Mouse (Mus musculus): Measurements from ENCODE around the gene Fitm1. TPM values are rescaled to one million over a fixed set of nuclear protein-coding genes. Genes with fewer than 3 reads are reported as not detected.
A peak's percentile ranks its signal among the peaks of the same experiment; 100 is the strongest.

Gene Fitm1
- polyA plus RNA-seq, 1 experiment from 2014 or later = 0.18 TPM

- Histone ChIP-seq H3K36me3 (ENCODE audit: control insufficient read depth, insufficient read depth, low read length) (peaks cover 13% of the 10 kb centered on the region), H3K4me2 (ENCODE audit: low read depth, low read length) (peak overlapping the region; percentile 81), H3K4me3 (ENCODE audit: low read length) (peak overlapping the region; percentile 92), H3K9ac (ENCODE audit: low read depth, low read length) (peak overlapping the region; percentile 96), H3K4me1 (ENCODE audit: control insufficient read depth, insufficient read depth, low read length) (peaks cover 15% of the 10 kb centered on the region), H3K27me3 (replicated peaks; ENCODE audit: control insufficient read depth, insufficient read depth, low read length) (no peaks in the 10 kb centered on the region), H3K27ac (ENCODE audit: low read length) (peak overlapping the region; percentile 89), H3K9me3 (ENCODE audit: control insufficient read depth, low read length) (no peaks in the 10 kb centered on the region)
- ATAC-seq = peak; percentile 65
- 20% methylated on average over 6 of the region's 6 CpGs for WGBS
Observed at GRCm38 (mm10) chr14:55578668-55579269, 3.4 kb downstream of the Fitm1 start.

GRCm38 (mm10) chr14:55579511-55580496 is 4.4 kb downstream of the Fitm1 start:
- H3K27ac ChIP-seq (ENCODE audit: low read length) = no peak overlapping the region
- H3K9me3 ChIP-seq (ENCODE audit: control insufficient read depth, low read length) = no peaks in the 10 kb centered on the region
- 86% methylated on average over 23 of the region's 23 CpGs for WGBS
- H3K4me1 ChIP-seq (ENCODE audit: control insufficient read depth, insufficient read depth, low read length) = peaks cover 18% of the 10 kb centered on the region
- peaks cover 13% of the 10 kb centered on the region for H3K36me3 ChIP-seq (ENCODE audit: control insufficient read depth, insufficient read depth, low read length)
- no peak overlapping the region for H3K9ac ChIP-seq (ENCODE audit: low read depth, low read length)
- H3K4me2 ChIP-seq (ENCODE audit: low read depth, low read length) = no peak overlapping the region
- ATAC-seq = no peak
- H3K4me3 ChIP-seq (ENCODE audit: low read length) = no peak overlapping the region
- H3K27me3 ChIP-seq (replicated peaks; ENCODE audit: control insufficient read depth, insufficient read depth, low read length) = no peaks in the 10 kb centered on the region

- Histone ChIP-seq H3K36me3 (ENCODE audit: control insufficient read depth, insufficient read depth, low read length) (peaks cover 13% of the 10 kb centered on the region), H3K9ac (ENCODE audit: low read depth, low read length) (no peak overlapping the region), H3K4me1 (ENCODE audit: control insufficient read depth, insufficient read depth, low read length) (peaks cover 18% of the 10 kb centered on the region), H3K27me3 (replicated peaks; ENCODE audit: control insufficient read depth, insufficient read depth, low read length) (no peaks in the 10 kb centered on the region), H3K4me2 (ENCODE audit: low read depth, low read length) (no peak overlapping the region), H3K27ac (ENCODE audit: low read length) (no peak overlapping the region), H3K4me3 (ENCODE audit: low read length) (no peak overlapping the region), H3K9me3 (ENCODE audit: control insufficient read depth, low read length) (no peaks in the 10 kb centered on the region)
- no peak for ATAC-seq
- WGBS = 95% methylated on average over 16 of the region's 16 CpGs
Observed at GRCm38 (mm10) chr14:55580731-55581130, 5.3 kb downstream of the Fitm1 start.

DNA sequence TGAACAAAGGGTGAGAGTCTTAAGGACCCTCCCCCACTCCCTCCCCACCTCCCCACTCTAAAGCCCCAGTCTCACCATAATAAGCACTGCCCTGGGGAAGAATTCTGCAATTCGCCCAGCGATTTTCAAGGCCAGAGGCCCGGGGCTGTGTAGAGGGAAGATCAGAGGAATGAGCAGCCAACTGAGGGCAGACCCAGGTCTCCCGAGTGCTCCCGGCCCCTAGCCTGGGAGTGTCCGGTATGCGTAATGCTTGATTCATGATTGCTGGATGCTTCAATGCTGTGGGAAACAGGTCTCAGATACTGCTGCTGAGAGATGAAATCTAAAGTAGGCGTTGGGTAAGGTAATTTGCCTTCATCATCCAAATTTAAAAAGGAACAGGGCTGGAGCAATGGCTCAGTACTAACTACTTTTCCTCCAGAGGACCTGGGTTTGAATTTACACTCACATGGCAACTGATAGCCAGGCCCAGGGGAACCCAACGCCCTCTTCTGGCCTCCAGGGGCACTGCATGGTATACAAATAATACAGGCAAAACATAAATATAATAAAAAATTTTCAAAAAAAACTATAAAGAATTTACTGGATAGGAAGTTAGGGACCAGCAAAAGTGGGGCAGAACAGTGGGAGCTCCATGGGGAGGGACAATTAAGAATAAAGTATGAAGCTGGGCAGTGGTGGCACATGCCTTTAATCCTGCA is 6.7 kb downstream of the Fitm1 start:
- no peak overlapping the region for H3K27ac ChIP-seq (ENCODE audit: low read length)
- peaks cover 18% of the 10 kb centered on the region for H3K4me1 ChIP-seq (ENCODE audit: control insufficient read depth, insufficient read depth, low read length)
- no peaks in the 10 kb centered on the region for H3K9me3 ChIP-seq (ENCODE audit: control insufficient read depth, low read length)
- no peaks in the 10 kb centered on the region for H3K27me3 ChIP-seq (replicated peaks; ENCODE audit: control insufficient read depth, insufficient read depth, low read length)
- 69% methylated on average over 9 of the region's 9 CpGs for WGBS
- no peak overlapping the region for H3K4me2 ChIP-seq (ENCODE audit: low read depth, low read length)
- no peak overlapping the region for H3K4me3 ChIP-seq (ENCODE audit: low read length)
- H3K9ac ChIP-seq (ENCODE audit: low read depth, low read length) = no peak overlapping the region
- ATAC-seq = no peak
- peaks cover 13% of the 10 kb centered on the region for H3K36me3 ChIP-seq (ENCODE audit: control insufficient read depth, insufficient read depth, low read length)

DNA sequence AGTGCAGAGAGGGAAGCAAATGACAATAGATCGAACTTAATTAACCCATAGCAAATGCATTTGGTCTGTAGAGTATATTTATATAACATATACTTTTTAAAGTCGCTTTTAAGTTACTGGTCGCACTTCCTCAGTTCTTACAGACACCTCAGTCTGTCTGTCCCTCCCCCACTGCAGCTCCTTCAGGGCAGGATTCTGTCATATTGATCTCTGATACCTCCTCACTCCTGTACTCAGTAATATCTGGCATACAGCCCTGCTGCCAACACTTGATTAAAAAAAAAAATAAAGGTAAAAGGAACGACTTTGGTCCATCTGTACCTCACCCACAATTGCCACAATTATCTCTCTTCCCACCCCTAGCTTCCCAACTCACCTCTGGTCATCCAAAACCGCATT is 8.9 kb downstream of the Fitm1 start:
- no peak for ATAC-seq
- Histone ChIP-seq H3K27me3 (replicated peaks; ENCODE audit: control insufficient read depth, insufficient read depth, low read length) (no peaks in the 10 kb centered on the region), H3K9ac (ENCODE audit: low read depth, low read length) (peak overlapping the region; percentile 74), H3K27ac (ENCODE audit: low read length) (no peak overlapping the region), H3K4me3 (ENCODE audit: low read length) (peak overlapping the region; percentile 64), H3K36me3 (ENCODE audit: control insufficient read depth, insufficient read depth, low read length) (peaks cover 13% of the 10 kb centered on the region), H3K9me3 (ENCODE audit: control insufficient read depth, low read length) (no peaks in the 10 kb centered on the region), H3K4me1 (ENCODE audit: control insufficient read depth, insufficient read depth, low read length) (0 out of 2 replicates have a peak, but pooled peaks cover 9% of the 10 kb centered on the region), H3K4me2 (ENCODE audit: low read depth, low read length) (peak overlapping the region; percentile 91)
- 37% methylated on average over 5 of the region's 5 CpGs for WGBS

DNA sequence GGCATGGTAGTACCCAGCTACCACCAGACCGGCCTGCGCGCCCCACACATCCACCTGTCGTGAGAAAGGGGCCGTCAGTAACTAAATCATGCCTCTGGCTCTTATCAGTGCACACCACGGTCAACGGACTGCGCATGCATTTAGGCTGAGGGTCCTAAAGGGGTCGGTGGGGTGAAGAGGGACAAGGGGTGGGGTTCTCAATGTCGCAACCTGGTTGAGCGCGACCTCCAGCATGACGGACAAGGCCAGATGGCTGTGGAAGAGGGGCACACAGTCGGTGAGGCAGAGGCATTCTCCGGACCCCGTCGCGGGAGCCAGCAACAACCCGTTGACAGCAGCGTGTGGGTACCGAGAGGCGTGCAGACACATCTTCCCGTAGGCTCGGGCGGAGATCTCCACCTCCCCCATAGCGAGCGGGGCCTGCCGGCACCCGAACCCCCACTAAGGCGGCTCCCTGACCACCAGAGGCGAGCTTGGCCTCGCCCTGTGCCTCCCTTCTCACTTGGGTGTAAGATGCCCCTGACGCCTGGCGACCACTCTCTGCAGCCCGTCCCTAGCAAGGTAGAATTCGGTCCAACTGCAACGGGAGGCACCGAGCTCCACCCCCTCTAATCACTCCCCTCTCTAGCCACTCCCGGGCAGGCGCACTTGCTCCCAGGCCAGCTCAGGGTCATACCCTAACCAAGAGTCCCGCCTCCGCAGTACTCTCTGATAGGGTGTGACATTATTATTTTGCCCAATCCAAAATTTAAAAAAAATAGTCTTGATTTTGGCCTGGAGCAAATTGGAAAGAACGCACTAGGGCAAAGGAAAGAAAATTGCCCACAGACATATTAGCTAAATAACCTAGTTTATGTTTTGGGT is 9.5 kb downstream of the Fitm1 start, which contains the start of gene Emc9:
TSS of gene Emc9 (minus strand) at position 601 of the 864 bp plus-strand sequence.
- Histone ChIP-seq H3K27me3 (replicated peaks; ENCODE audit: control insufficient read depth, insufficient read depth, low read length) (no peaks in the 10 kb centered on the region), H3K9me3 (ENCODE audit: control insufficient read depth, low read length) (no peaks in the 10 kb centered on the region), H3K36me3 (ENCODE audit: control insufficient read depth, insufficient read depth, low read length) (peaks cover 12% of the 10 kb centered on the region), H3K4me2 (ENCODE audit: low read depth, low read length) (peak within 1 kb of the TSS; percentile 91), H3K27ac (ENCODE audit: low read length) (peak within 1 kb of the TSS; percentile 70), H3K4me1 (ENCODE audit: control insufficient read depth, insufficient read depth, low read length) (peaks cover 9% of the 10 kb centered on the region), H3K9ac (ENCODE audit: low read depth, low read length) (peak within 1 kb of the TSS; percentile 74), H3K4me3 (ENCODE audit: low read length) (peak within 1 kb of the TSS; percentile 64)
- 4% methylated on average over 42 of the region's 43 CpGs for WGBS
- ATAC-seq = peak; percentile 94

DNA sequence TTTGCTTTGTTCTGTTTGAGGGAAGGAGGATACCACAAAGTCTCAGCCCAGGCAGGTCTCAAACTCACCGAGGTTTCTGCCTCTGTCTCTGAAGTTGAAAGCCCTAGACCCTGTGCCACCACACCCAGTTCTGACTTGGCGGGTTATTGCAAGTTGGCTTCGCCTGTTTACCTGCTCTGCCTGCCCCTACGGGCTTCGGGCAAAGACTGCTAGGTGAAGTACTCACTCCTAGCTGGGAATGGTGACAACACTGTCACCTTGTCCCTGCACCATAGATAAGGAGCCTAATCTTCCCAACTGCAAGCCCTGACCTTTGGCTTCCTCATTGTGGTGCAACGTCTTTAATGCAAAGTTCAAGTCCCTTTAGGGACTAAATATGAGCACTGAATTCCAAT is 10.1 kb downstream of the Fitm1 start:
- ATAC-seq = peak; percentile 82
- H3K27me3 ChIP-seq (replicated peaks; ENCODE audit: control insufficient read depth, insufficient read depth, low read length) = no peaks in the 10 kb centered on the region
- no peak overlapping the region for H3K9ac ChIP-seq (ENCODE audit: low read depth, low read length)
- H3K4me1 ChIP-seq (ENCODE audit: control insufficient read depth, insufficient read depth, low read length) = peaks cover 13% of the 10 kb centered on the region
- peak overlapping the region; percentile 70; the same call in 1 of the 2 replicates for H3K27ac ChIP-seq (ENCODE audit: low read length)
- no peak overlapping the region for H3K4me3 ChIP-seq (ENCODE audit: low read length)
- H3K9me3 ChIP-seq (ENCODE audit: control insufficient read depth, low read length) = no peaks in the 10 kb centered on the region
- peak overlapping the region; percentile 91 for H3K4me2 ChIP-seq (ENCODE audit: low read depth, low read length)
- WGBS = 40% methylated on average over 6 of the region's 6 CpGs
- H3K36me3 ChIP-seq (ENCODE audit: control insufficient read depth, insufficient read depth, low read length) = peaks cover 7% of the 10 kb centered on the region; the same call in 1 of the 2 replicates

DNA sequence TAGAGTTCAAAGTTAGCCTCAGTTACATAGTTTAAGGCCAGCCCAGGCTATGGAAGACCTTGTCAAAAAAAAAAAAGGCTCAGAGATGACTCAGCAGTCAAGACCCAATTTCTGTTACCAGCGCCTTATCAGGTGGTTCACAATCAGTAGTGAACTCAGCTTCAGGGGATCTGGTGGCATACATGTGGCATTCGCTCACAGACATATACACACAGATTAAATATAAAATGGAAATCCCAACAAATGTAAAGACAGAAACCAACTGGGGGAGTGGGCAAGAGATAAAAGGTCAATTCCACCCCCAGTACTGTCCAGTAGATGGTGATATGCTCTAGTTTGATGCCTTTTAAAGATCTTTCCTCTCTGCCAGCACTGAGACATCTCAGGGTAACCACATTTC is 10.7 kb downstream of the Fitm1 start:
- WGBS = 92% methylated on average over 2 of the region's 2 CpGs

More for the DNA sequence above, 10.7 kb downstream of the Fitm1 start:
- no peak overlapping the region for H3K4me3 ChIP-seq (ENCODE audit: low read length)
- no peaks in the 10 kb centered on the region for H3K9me3 ChIP-seq (ENCODE audit: control insufficient read depth, low read length)
- H3K36me3 ChIP-seq (ENCODE audit: control insufficient read depth, insufficient read depth, low read length) = peaks cover under 1% of the 10 kb centered on the region; the same call in 1 of the 2 replicates
- H3K27me3 ChIP-seq (replicated peaks; ENCODE audit: control insufficient read depth, insufficient read depth, low read length) = no peaks in the 10 kb centered on the region
- peak overlapping the region; percentile 70; the same call in 1 of the 2 replicates for H3K27ac ChIP-seq (ENCODE audit: low read length)
- no peak overlapping the region for H3K4me2 ChIP-seq (ENCODE audit: low read depth, low read length)
- H3K4me1 ChIP-seq (ENCODE audit: control insufficient read depth, insufficient read depth, low read length) = peaks cover 13% of the 10 kb centered on the region
- no peak for ATAC-seq
- no peak overlapping the region for H3K9ac ChIP-seq (ENCODE audit: low read depth, low read length)

Data from intestine, embryonic 16.5 days (tissue).